Mouse (Mus musculus): ENCODE measurements around the gene Elmo1. TPM values are rescaled to one million over a fixed set of nuclear protein-coding genes. Genes with fewer than 3 reads are reported as not detected.

The Elmo1 gene
- polyA plus RNA-seq, 1 experiment = 16.1 TPM

GRCm38 (mm10) chr13:20598618-20599017 is 508.2 kb downstream of the Elmo1 start:
- Histone ChIP-seq H3K36me3 (ENCODE audit: control insufficient read depth, insufficient read depth, low read length, poor library complexity, severe bottlenecking) (no peaks in the 10 kb centered on the region), H3K9ac (ENCODE audit: low read depth, poor library complexity, severe bottlenecking) (no peak overlapping the region), H3K9me3 (replicated peaks; ENCODE audit: control insufficient read depth, insufficient read depth, low read length, poor library complexity, severe bottlenecking) (no peaks in the 10 kb centered on the region), H3K27me3 (ENCODE audit: control insufficient read depth, insufficient read depth, low read length, poor library complexity, severe bottlenecking) (no peaks in the 10 kb centered on the region), H3K4me1 (ENCODE audit: control insufficient read depth, insufficient read depth, low read length) (peaks cover 7% of the 10 kb centered on the region), H3K4me3 (ENCODE audit: low read depth, low read length) (no peak overlapping the region), H3K27ac (ENCODE audit: insufficient read depth, low read length) (no peak overlapping the region)
- TF ChIP-seq CTCF (IDR thresholded peaks at IDR 0.05; ENCODE audit: low read depth, low read length) = no peak

GRCm38 (mm10) chr13:20600246-20600645 is 509.9 kb downstream of the Elmo1 start:
- Histone ChIP-seq H3K36me3 (ENCODE audit: control insufficient read depth, insufficient read depth, low read length, poor library complexity, severe bottlenecking) (no peaks in the 10 kb centered on the region), H3K27ac (ENCODE audit: insufficient read depth, low read length) (peak overlapping the region; percentile 0; the same call in 1 of the 2 replicates), H3K9me3 (replicated peaks; ENCODE audit: control insufficient read depth, insufficient read depth, low read length, poor library complexity, severe bottlenecking) (no peaks in the 10 kb centered on the region), H3K9ac (ENCODE audit: low read depth, poor library complexity, severe bottlenecking) (no peak overlapping the region), H3K4me1 (ENCODE audit: control insufficient read depth, insufficient read depth, low read length) (peaks cover 10% of the 10 kb centered on the region), H3K27me3 (ENCODE audit: control insufficient read depth, insufficient read depth, low read length, poor library complexity, severe bottlenecking) (no peaks in the 10 kb centered on the region), H3K4me3 (ENCODE audit: low read depth, low read length) (no peak overlapping the region)
- TF ChIP-seq POLR2A (IDR thresholded peaks at IDR 0.05; ENCODE audit: insufficient read depth, low read length) (no peak), EP300 (IDR thresholded peaks at IDR 0.05; ENCODE audit: insufficient read depth, low read depth, low read length) (peak; percentile 94), CTCF (IDR thresholded peaks at IDR 0.05; ENCODE audit: low read depth, low read length) (no peak)

- peaks cover 10% of the 10 kb centered on the region for H3K4me1 ChIP-seq (ENCODE audit: control insufficient read depth, insufficient read depth, low read length)
- H3K4me3 ChIP-seq (ENCODE audit: low read depth, low read length) = no peak overlapping the region
- H3K36me3 ChIP-seq (ENCODE audit: control insufficient read depth, insufficient read depth, low read length, poor library complexity, severe bottlenecking) = no peaks in the 10 kb centered on the region
- no peaks in the 10 kb centered on the region for H3K27me3 ChIP-seq (ENCODE audit: control insufficient read depth, insufficient read depth, low read length, poor library complexity, severe bottlenecking)
- no peak overlapping the region for H3K27ac ChIP-seq (ENCODE audit: insufficient read depth, low read length)
- TF ChIP-seq EP300 (IDR thresholded peaks at IDR 0.05; ENCODE audit: insufficient read depth, low read depth, low read length) (no peak), POLR2A (IDR thresholded peaks at IDR 0.05; ENCODE audit: insufficient read depth, low read length) (no peak), CTCF (IDR thresholded peaks at IDR 0.05; ENCODE audit: low read depth, low read length) (no peak)
- no peaks in the 10 kb centered on the region for H3K9me3 ChIP-seq (replicated peaks; ENCODE audit: control insufficient read depth, insufficient read depth, low read length, poor library complexity, severe bottlenecking)
- no peak overlapping the region for H3K9ac ChIP-seq (ENCODE audit: low read depth, poor library complexity, severe bottlenecking)
Measured at GRCm38 (mm10) chr13:20601421-20601820, 511.0 kb downstream of the Elmo1 start.

GRCm38 (mm10) chr13:20606891-20607290 is 516.5 kb downstream of the Elmo1 start:
- Histone ChIP-seq H3K9ac (ENCODE audit: low read depth, poor library complexity, severe bottlenecking) (no peak overlapping the region), H3K9me3 (replicated peaks; ENCODE audit: control insufficient read depth, insufficient read depth, low read length, poor library complexity, severe bottlenecking) (no peaks in the 10 kb centered on the region), H3K36me3 (ENCODE audit: control insufficient read depth, insufficient read depth, low read length, poor library complexity, severe bottlenecking) (no peaks in the 10 kb centered on the region), H3K4me1 (ENCODE audit: control insufficient read depth, insufficient read depth, low read length) (peaks cover 5% of the 10 kb centered on the region), H3K4me3 (ENCODE audit: low read depth, low read length) (no peak overlapping the region), H3K27me3 (ENCODE audit: control insufficient read depth, insufficient read depth, low read length, poor library complexity, severe bottlenecking) (no peaks in the 10 kb centered on the region), H3K27ac (ENCODE audit: insufficient read depth, low read length) (no peak overlapping the region)
- TF ChIP-seq POLR2A (IDR thresholded peaks at IDR 0.05; ENCODE audit: insufficient read depth, low read length) (no peak), EP300 (IDR thresholded peaks at IDR 0.05; ENCODE audit: insufficient read depth, low read depth, low read length) (no peak), CTCF (IDR thresholded peaks at IDR 0.05; ENCODE audit: low read depth, low read length) (no peak)

- TF ChIP-seq CTCF (IDR thresholded peaks at IDR 0.05; ENCODE audit: low read depth, low read length) = no peak
- TF ChIP-seq EP300 (IDR thresholded peaks at IDR 0.05; ENCODE audit: insufficient read depth, low read depth, low read length) = no peak
- TF ChIP-seq POLR2A (IDR thresholded peaks at IDR 0.05; ENCODE audit: insufficient read depth, low read length) = no peak
- Histone ChIP-seq H3K9ac (ENCODE audit: low read depth, poor library complexity, severe bottlenecking) (no peak overlapping the region), H3K36me3 (ENCODE audit: control insufficient read depth, insufficient read depth, low read length, poor library complexity, severe bottlenecking) (no peaks in the 10 kb centered on the region), H3K27me3 (ENCODE audit: control insufficient read depth, insufficient read depth, low read length, poor library complexity, severe bottlenecking) (no peaks in the 10 kb centered on the region), H3K4me3 (ENCODE audit: low read depth, low read length) (no peak overlapping the region), H3K4me1 (ENCODE audit: control insufficient read depth, insufficient read depth, low read length) (peaks cover 3% of the 10 kb centered on the region), H3K27ac (ENCODE audit: insufficient read depth, low read length) (no peak overlapping the region), H3K9me3 (replicated peaks; ENCODE audit: control insufficient read depth, insufficient read depth, low read length, poor library complexity, severe bottlenecking) (no peaks in the 10 kb centered on the region)
Measured at GRCm38 (mm10) chr13:20609003-20609688, 518.8 kb downstream of the Elmo1 start.

- no peak for TF ChIP-seq POLR2A (IDR thresholded peaks at IDR 0.05; ENCODE audit: insufficient read depth, low read length)
- no peak for TF ChIP-seq CTCF (IDR thresholded peaks at IDR 0.05; ENCODE audit: low read depth, low read length)
- TF ChIP-seq EP300 (IDR thresholded peaks at IDR 0.05; ENCODE audit: insufficient read depth, low read depth, low read length) = no peak
Measured at GRCm38 (mm10) chr13:20615596-20616469, 525.4 kb downstream of the Elmo1 start.

More at GRCm38 (mm10) chr13:20615596-20616469, 525.4 kb downstream of the Elmo1 start:
- no peaks in the 10 kb centered on the region for H3K36me3 ChIP-seq (ENCODE audit: control insufficient read depth, insufficient read depth, low read length, poor library complexity, severe bottlenecking)
- no peaks in the 10 kb centered on the region for H3K9me3 ChIP-seq (replicated peaks; ENCODE audit: control insufficient read depth, insufficient read depth, low read length, poor library complexity, severe bottlenecking)
- H3K4me1 ChIP-seq (ENCODE audit: control insufficient read depth, insufficient read depth, low read length) = no peaks in the 10 kb centered on the region
- H3K4me3 ChIP-seq (ENCODE audit: low read depth, low read length) = no peak overlapping the region
- no peak overlapping the region for H3K9ac ChIP-seq (ENCODE audit: low read depth, poor library complexity, severe bottlenecking)
- no peak overlapping the region for H3K27ac ChIP-seq (ENCODE audit: insufficient read depth, low read length)
- H3K27me3 ChIP-seq (ENCODE audit: control insufficient read depth, insufficient read depth, low read length, poor library complexity, severe bottlenecking) = no peaks in the 10 kb centered on the region

All from ES-Bruce4 (cell line).